Mouse (Mus musculus) myocyte (in vitro differentiated cells): ENCODE results near the gene Zfp423. TPM values are rescaled to one million over a fixed set of nuclear protein-coding genes. Genes with fewer than 3 reads are reported as not detected.

ENCODE experiments used
- H3K27me3 ChIP-seq: one replicate; pipeline ENCODE4 v1.6.1; 2011; ENCODE audit not compliant: control insufficient read depth, insufficient read depth, insufficient read length
- H3K36me3 ChIP-seq: one replicate; pipeline ENCODE4 v1.6.1; 2011; ENCODE audit not compliant: control insufficient read depth, insufficient read depth
- H3K4me2 ChIP-seq: one replicate; pipeline ENCODE4 v1.6.1; 2011; ENCODE audit warnings: low read depth, control low read depth
- H3K4me3 ChIP-seq: one replicate; pipeline ENCODE4 v1.5.1; 2011; ENCODE audit warnings: mild to moderate bottlenecking, control low read depth, moderate library complexity
- H3K79me2 ChIP-seq: one replicate; pipeline ENCODE4 v1.6.1; 2011; ENCODE audit not compliant: control insufficient read depth, insufficient read depth
- H3ac ChIP-seq: one replicate; pipeline ENCODE4 v1.6.1; 2011; ENCODE audit not compliant: control insufficient read depth, insufficient read length
- CEBPB ChIP-seq: IDR thresholded peaks from 2 replicates; pipeline ENCODE4 v1.6.1; 2011; ENCODE audit warnings: mild to moderate bottlenecking, moderate library complexity; ENCODE audit not compliant: poor library complexity, insufficient read depth, severe bottlenecking
- E2F4 ChIP-seq: IDR thresholded peaks from one replicate; pipeline ENCODE4 v1.6.1; 2011; ENCODE audit warnings: mild to moderate bottlenecking, control low read depth, moderate library complexity; ENCODE audit not compliant: insufficient read depth
- MAX ChIP-seq: IDR thresholded peaks from one replicate; pipeline ENCODE4 v1.6.1; 2011; ENCODE audit warnings: low read depth, mild to moderate bottlenecking, control low read depth
- MYOD1 ChIP-seq, 3 experiments: IDR thresholded peaks; one replicate each; pipeline ENCODE4 v1.6.1; 2011; ENCODE audit warnings: control low read depth in 2 of 3, low read depth in 2 of 3, mild to moderate bottlenecking in 2 of 3, moderate library complexity in 1 of 3; ENCODE audit not compliant: insufficient read length in 2 of 3, control insufficient read depth in 1 of 3
- MYOG ChIP-seq, 3 experiments: IDR thresholded peaks; one replicate each; pipeline ENCODE4 v1.6.1; 2011; ENCODE audit warnings: control low read depth in 2 of 3, low read depth in 2 of 3, mild to moderate bottlenecking in 2 of 3; ENCODE audit not compliant: insufficient read length in 2 of 3, control insufficient read depth in 1 of 3, insufficient read depth in 1 of 3
- POLR2A ChIP-seq: IDR thresholded peaks from one replicate; pipeline ENCODE4 v1.6.1; 2011; ENCODE audit warnings: low read depth, mild to moderate bottlenecking, control low read depth, moderate library complexity; ENCODE audit not compliant: insufficient read length
- POLR2AphosphoS2 ChIP-seq: IDR thresholded peaks from one replicate; pipeline ENCODE4 v1.6.1; 2011; ENCODE audit warnings: low read depth, control low read depth; ENCODE audit not compliant: insufficient read length
- REST ChIP-seq: IDR thresholded peaks from one replicate; pipeline ENCODE4 v1.6.1; 2011; ENCODE audit warnings: mild to moderate bottlenecking, control low read depth, moderate library complexity; ENCODE audit not compliant: insufficient read depth, insufficient read length
- SRF ChIP-seq: IDR thresholded peaks from one replicate; pipeline ENCODE4 v1.6.1; 2011; ENCODE audit warnings: low read depth; ENCODE audit not compliant: control insufficient read depth, insufficient read length
- TCF12 ChIP-seq: IDR thresholded peaks from one replicate; pipeline ENCODE4 v1.6.1; 2011; ENCODE audit warnings: mild to moderate bottlenecking, control low read depth; ENCODE audit not compliant: poor library complexity, insufficient read depth, severe bottlenecking
- TCF3 ChIP-seq: IDR thresholded peaks from one replicate; pipeline ENCODE4 v1.6.1; 2011; ENCODE audit warnings: low read depth, control low read depth; ENCODE audit not compliant: insufficient read length
- USF1 ChIP-seq: IDR thresholded peaks from one replicate; pipeline ENCODE4 v1.6.1; 2011; ENCODE audit warnings: low read depth, mild to moderate bottlenecking, control low read depth, moderate library complexity
- polyA plus RNA-seq: library from polyadenylated mRNA; unstranded; fragments of >200 nt; fragmentation: generic; extraction: Trizol; gene quantifications from one replicate; pipeline ENCODE4 v1.2.1, GENCODE M21; 2012; ENCODE audit warnings: missing spikeins

Gene Zfp423
- polyA plus RNA-seq, 1 experiment: 0.04 TPM

DNA sequence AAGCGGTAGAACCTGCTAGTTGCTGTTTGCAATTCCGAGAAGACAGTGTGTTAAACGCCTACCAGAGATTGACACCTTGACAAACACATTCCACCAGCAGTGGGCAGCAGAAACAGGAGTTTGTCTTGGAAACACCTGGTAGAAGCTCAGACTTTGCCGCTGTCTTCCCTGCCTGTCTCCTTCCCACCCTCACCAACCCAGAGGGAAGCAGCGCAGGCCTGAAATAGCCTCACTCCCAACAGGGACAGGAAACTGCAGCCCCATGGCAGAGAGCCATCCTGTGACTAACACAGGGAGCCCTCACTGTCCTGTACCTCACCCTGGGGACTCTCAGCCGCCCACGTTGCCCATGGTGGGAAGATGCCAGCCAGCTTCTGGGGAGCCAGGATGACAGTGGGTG lies 340.3 kb downstream of the Zfp423 start:
- Histone ChIP-seq H3ac (no peak overlapping the region), H3K79me2 (no peaks in the 10 kb centered on the region), H3K36me3 (no peaks in the 10 kb centered on the region), H3K4me3 (no peak overlapping the region), H3K4me2 (no peak overlapping the region), H3K27me3 (peaks cover 24% of the 10 kb centered on the region)
- TF ChIP-seq E2F4: no peak
- TF ChIP-seq SRF: no peak
- no peak for TF ChIP-seq MAX
- no peak for TF ChIP-seq POLR2A
- no peak for TF ChIP-seq POLR2AphosphoS2
- no peak for TF ChIP-seq TCF3
- no peak for TF ChIP-seq USF1

DNA sequence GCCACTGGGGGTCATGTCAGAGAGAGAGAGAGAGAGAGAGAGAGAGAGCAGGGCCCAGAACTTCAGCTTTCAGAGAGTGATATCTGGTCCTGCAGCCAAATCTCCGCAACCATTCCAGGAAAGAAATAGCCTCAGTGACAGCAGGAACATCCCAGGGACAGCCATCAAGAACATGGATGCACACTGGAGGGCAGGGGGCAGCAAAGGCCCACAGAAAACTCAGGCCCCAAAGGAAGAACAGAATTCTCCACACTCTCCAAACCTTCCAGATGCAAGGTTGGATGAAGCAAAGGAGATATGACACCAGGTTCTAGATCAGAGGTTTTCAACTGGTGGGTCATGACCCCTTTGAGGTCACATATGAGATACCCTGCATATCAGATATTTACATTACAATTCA lies 345.7 kb downstream of the Zfp423 start:
- no peak overlapping the region for H3K4me3 ChIP-seq
- H3K27me3 ChIP-seq: peaks cover 18% of the 10 kb centered on the region
- H3K79me2 ChIP-seq: no peaks in the 10 kb centered on the region
- no peak overlapping the region for H3K4me2 ChIP-seq
- TF ChIP-seq MYOG (IDR thresholded peaks at IDR 0.05; ENCODE audit: control insufficient read depth in 1 of 3, insufficient read depth in 1 of 3, insufficient read length in 2 of 3, low read depth in 2 of 3) (no peak), POLR2AphosphoS2 (no peak), REST (no peak), E2F4 (no peak), CEBPB (no peak), USF1 (no peak), POLR2A (no peak), SRF (no peak), TCF3 (no peak), MAX (no peak), MYOD1 (IDR thresholded peaks at IDR 0.05; ENCODE audit: control insufficient read depth in 1 of 3, insufficient read length in 2 of 3, low read depth in 2 of 3) (no peak), TCF12 (no peak)
- H3K36me3 ChIP-seq: no peaks in the 10 kb centered on the region
- H3ac ChIP-seq: no peak overlapping the region

Other genes starting within 250 kb of the Zfp423 start
- 17.2 TPM for gene Cnep1r1, start 159.2 kb upstream of the Zfp423 start, polyA plus RNA-seq
- gene Heatr3, start 178.3 kb upstream of the Zfp423 start, polyA plus RNA-seq: 22.3 TPM
- gene Tent4b, start 239.6 kb upstream of the Zfp423 start, polyA plus RNA-seq: 10.7 TPM